ENCODE assay signal across 34 mouse cellular contexts in the genomic region with DNA sequence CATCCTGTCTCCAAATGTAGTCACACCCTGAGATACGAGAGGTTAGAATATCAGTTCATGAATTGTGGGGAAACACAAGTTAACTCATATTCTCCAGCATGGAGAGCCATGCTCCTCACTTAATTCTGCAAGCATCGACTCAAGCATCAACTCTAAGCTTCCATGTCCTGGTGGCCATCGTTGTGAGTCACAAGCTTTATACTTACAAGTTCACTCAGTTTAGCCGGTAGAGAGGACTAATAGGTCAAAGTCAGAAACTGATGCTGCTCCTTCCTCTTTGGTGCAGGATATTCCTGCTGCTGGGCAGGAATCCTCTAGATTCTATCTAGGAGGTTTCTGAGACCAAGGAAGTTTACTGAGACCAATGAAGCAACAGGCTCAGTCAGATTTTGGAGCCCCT.
"Had no signal": no experiment of that assay in that cellular context is flagged by ENCODE, and none has a peak within 500 bp of the region (broad histone marks: within the 10 kb centered on the region; RNA-seq: fewer than 3 reads in every experiment).

No protein-coding gene starts in this region.

- H3K36me3 ChIP-seq: heart, embryonic 12.5 days; heart, embryonic 13.5 days; heart, embryonic 15.5 days; hindbrain, embryonic 10.5 days; hindbrain, embryonic 12.5 days; hindbrain, embryonic 13.5 days; hindbrain, embryonic 15.5 days; intestine, embryonic 15.5 days; kidney, embryonic 15.5 days had no signal

- H3K9ac ChIP-seq: heart, embryonic 12.5 days; heart, embryonic 13.5 days; heart, embryonic 15.5 days; hindbrain, embryonic 12.5 days; hindbrain, embryonic 13.5 days; hindbrain, embryonic 14.5 days; hindbrain, embryonic 15.5 days; intestine, embryonic 15.5 days; kidney, embryonic 15.5 days had no signal

- H3K27me3 ChIP-seq: hindbrain, embryonic 12.5 days had no signal

- H3K4me1 ChIP-seq: heart, embryonic 12.5 days; heart, embryonic 13.5 days; heart, embryonic 15.5 days; hindbrain, embryonic 10.5 days; hindbrain, embryonic 12.5 days; hindbrain, embryonic 13.5 days; hindbrain, embryonic 15.5 days; intestine, embryonic 15.5 days; kidney, embryonic 15.5 days had no signal

- H3K4me2 ChIP-seq: heart, embryonic 11.5 days; heart, embryonic 12.5 days; heart, embryonic 13.5 days; heart, embryonic 15.5 days; hindbrain, embryonic 12.5 days; hindbrain, embryonic 13.5 days; hindbrain, embryonic 14.5 days; hindbrain, embryonic 15.5 days; intestine, embryonic 15.5 days; kidney, embryonic 15.5 days had no signal

- H3K27ac ChIP-seq: heart, embryonic 13.5 days; heart, embryonic 15.5 days; hindbrain, embryonic 10.5 days; hindbrain, embryonic 12.5 days; hindbrain, embryonic 13.5 days; hindbrain, embryonic 14.5 days; hindbrain, embryonic 15.5 days; hindbrain, postnatal 0 days; intestine, embryonic 15.5 days; kidney, embryonic 15.5 days; kidney, postnatal 0 days; layer of hippocampus, adult 2 months; left cerebral cortex, adult 2 months had no signal

- ATAC-seq: hindbrain, embryonic 16.5 days; hindbrain, postnatal 0 days; inflammation-experienced regulatory T-cells, adult 6 months; intestine, embryonic 15.5 days; intestine, embryonic 16.5 days; intestine, postnatal 0 days had no signal

- H3K4me3 ChIP-seq: heart, embryonic 12.5 days; heart, embryonic 13.5 days; heart, embryonic 15.5 days; hindbrain, embryonic 10.5 days; hindbrain, embryonic 12.5 days; hindbrain, embryonic 13.5 days; hindbrain, embryonic 15.5 days; intestine, embryonic 15.5 days; kidney, embryonic 15.5 days; layer of hippocampus, adult 2 months; left cerebral cortex, adult 2 months had no signal

- DNase-seq: heart, postnatal 10 days; heart, postnatal 14 days; heart, postnatal 4 days; kidney, adult 11 months; kidney, adult 18-20 months; kidney, adult 2 months; kidney, adult 8-10 months; kidney, adult 9 months; kidney, postnatal 10 days; kidney, postnatal 14 days; kidney, postnatal 25 days; kidney, postnatal 36 days; kidney, postnatal 4 days; layer of hippocampus, adult 9-11 months; layer of hippocampus, postnatal 36 days had no signal

- H3K9me3 ChIP-seq: heart, embryonic 12.5 days; heart, embryonic 13.5 days; heart, embryonic 15.5 days; hindbrain, embryonic 10.5 days; hindbrain, embryonic 12.5 days; hindbrain, embryonic 13.5 days; hindbrain, embryonic 15.5 days; intestine, embryonic 15.5 days; kidney, embryonic 15.5 days had no signal
